Mouse (Mus musculus) embryonic facial prominence, embryonic 15.5 days (tissue): ENCODE results near the gene Nphs1. TPM values are rescaled to one million over a fixed set of nuclear protein-coding genes. Genes with fewer than 3 reads are reported as not detected.

Experiments
- ATAC-seq: fragments of 200-750 bp; cut with Nextera tagmentation; 2 replicates; pipeline ENCODE4 v1.8.0; 2017; ENCODE audit warnings: low read depth, moderate TSS enrichment; ENCODE audit not compliant: insufficient number of reproducible peaks, low FRiP score, low TSS enrichment
- H3K27ac ChIP-seq: fragments of 300-500 bp; sonication (generic); replicated peaks from 2 replicates; pipeline ENCODE4 v1.5.1; 2015; ENCODE audit warnings: mild to moderate bottlenecking, inconsistent platforms
- H3K27me3 ChIP-seq: fragments of 300-500 bp; sonication (generic); 2 replicates; pipeline ENCODE4 v1.6.1; 2015; ENCODE audit warnings: inconsistent platforms
- H3K36me3 ChIP-seq: fragments of 300-500 bp; sonication (generic); 2 replicates; pipeline ENCODE4 v1.6.1; 2015; ENCODE audit warnings: mild to moderate bottlenecking, inconsistent platforms
- H3K4me1 ChIP-seq: fragments of 300-500 bp; sonication (generic); 2 replicates; pipeline ENCODE4 v1.6.1; 2015; ENCODE audit warnings: inconsistent platforms
- H3K4me2 ChIP-seq: fragments of 300-500 bp; sonication (generic); replicated peaks from 2 replicates; pipeline ENCODE4 v1.6.1; 2015; ENCODE audit warnings: mild to moderate bottlenecking, inconsistent platforms
- H3K4me3 ChIP-seq: fragments of 300-500 bp; sonication (generic); replicated peaks from 2 replicates; pipeline ENCODE4 v1.5.1; 2015; ENCODE audit warnings: mild to moderate bottlenecking, inconsistent platforms
- H3K9ac ChIP-seq: fragments of 300-500 bp; sonication (generic); 2 replicates; pipeline ENCODE4 v1.6.1; 2015; ENCODE audit warnings: inconsistent platforms
- H3K9me3 ChIP-seq: fragments of 300-500 bp; sonication (generic); replicated peaks from 2 replicates; pipeline ENCODE4 v1.6.1; 2016; ENCODE audit warnings: inconsistent platforms
- WGBS: fragments of 180-500 bp; shearing (Covaris S2); methylation state at CpG from one replicate; pipeline ENCODE4 v1.1.7; 2015; 5-methylcytosine and 5-hydroxymethylcytosine counted together
- polyA plus RNA-seq: library from polyadenylated mRNA; unstranded; fragments of >200 nt; fragmentation: Nextera tagmentation; extraction: Ambion mirVana; gene quantifications from 2 replicates; pipeline ENCODE4 v1.2.1, GENCODE M21; 2015

Gene Nphs1
- 0.17 TPM in 2 replicates for polyA plus RNA-seq

DNA sequence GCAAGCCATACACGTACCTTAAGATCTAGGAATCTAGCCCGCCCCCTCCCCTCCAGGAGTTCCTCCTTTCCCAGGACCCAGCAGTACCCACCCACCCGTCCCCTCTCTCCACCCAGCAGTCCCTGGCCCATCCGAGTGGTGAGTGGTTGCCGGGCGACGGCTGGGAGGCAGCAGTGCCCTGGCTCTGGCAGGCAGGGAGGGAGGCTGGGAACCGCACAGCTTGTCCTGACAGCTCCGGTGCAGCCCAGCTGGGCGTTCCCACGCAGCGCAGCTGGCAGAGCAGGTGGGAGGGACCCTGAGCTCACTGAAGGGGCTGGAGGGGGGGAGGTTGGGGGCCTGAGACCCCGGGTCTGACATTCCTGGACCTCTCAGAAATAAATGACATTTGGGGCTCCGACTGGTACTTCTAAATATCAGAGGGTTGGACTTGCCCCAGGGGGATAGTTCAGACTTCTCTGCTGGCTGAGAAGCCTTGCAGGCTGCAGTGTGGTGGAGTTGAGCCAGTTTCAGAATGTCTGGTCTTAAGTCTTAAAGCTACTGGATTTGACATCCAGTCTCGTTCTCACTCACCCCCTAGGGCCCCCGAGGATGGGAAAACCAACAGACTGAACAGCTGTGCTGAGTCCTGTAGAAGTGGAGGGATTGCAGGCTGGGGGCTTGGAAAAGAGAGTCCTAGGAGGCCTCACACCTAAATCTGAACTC is at the start of gene Nphs1, which contains the start of gene Kirrel2:
Nphs1 (plus strand) TSS at position 687 of the 702 bp plus-strand sequence.
Kirrel2 (minus strand) TSS at position 62 of the 702 bp plus-strand sequence.
- Histone ChIP-seq H3K4me3 (peak within 1 kb of the TSS; percentile 22), H3K9me3 (no peaks in the 10 kb centered on the region), H3K9ac (no peak within 1 kb of the TSS), H3K27me3 (peaks cover 96% of the 10 kb centered on the region), H3K27ac (no peak within 1 kb of the TSS), H3K36me3 (no peaks in the 10 kb centered on the region), H3K4me2 (peak within 1 kb of the TSS; percentile 42), H3K4me1 (peaks cover 24% of the 10 kb centered on the region)
- ATAC-seq = peak; percentile 59; the same call in 1 of the 2 replicates
- under 1% methylated on average over 16 of the region's 16 CpGs for WGBS

DNA sequence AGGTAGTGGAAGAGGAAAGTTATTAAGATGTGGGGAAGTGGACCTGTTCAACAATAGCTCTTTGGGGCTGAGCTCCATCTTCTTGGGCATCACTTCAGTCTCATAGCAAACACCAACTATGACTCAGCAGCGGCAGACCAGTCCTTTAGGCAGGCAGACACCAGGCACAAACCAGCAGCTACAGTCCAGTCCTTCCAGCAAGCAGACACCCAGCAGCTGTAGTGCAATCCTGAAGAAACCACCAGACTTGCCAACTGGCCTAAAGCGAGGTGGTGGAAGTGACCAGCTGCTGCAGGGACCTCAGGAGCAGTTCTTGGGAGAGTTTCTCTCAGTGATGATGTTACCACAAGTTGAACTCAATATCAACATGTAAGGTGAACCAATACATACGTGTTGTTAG is 49.5 kb upstream of the Nphs1 start:
- no peak overlapping the region for H3K9ac ChIP-seq
- H3K27ac ChIP-seq = no peak overlapping the region
- no peaks in the 10 kb centered on the region for H3K27me3 ChIP-seq
- H3K4me1 ChIP-seq = no peaks in the 10 kb centered on the region
- 71% methylated on average over 3 of the region's 3 CpGs for WGBS
- no peak overlapping the region for H3K4me2 ChIP-seq
- no peak overlapping the region for H3K4me3 ChIP-seq
- no peaks in the 10 kb centered on the region for H3K36me3 ChIP-seq
- H3K9me3 ChIP-seq = no peaks in the 10 kb centered on the region
- ATAC-seq = no peak

DNA sequence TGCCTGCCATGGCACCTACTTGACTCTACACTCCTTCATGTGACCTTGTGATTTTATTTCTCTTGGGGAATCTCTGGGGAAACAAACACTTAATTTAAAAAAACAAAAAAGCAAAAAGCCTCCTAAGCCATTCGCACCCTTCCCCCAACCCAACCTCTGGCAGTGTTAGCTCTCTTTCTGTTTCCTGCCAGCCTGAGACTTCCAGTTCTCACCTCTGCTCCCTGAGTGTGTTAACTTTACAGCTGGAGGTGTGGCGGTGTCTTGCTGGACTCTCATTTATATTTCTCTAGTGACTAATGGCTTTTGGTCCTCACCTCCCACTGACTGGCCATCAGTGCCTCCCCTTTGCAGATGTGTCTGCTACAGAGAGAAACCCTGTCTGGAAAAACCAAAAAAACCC is 48.3 kb upstream of the Nphs1 start:
- Histone ChIP-seq H3K4me3 (no peak overlapping the region), H3K27ac (no peak overlapping the region), H3K36me3 (no peaks in the 10 kb centered on the region), H3K27me3 (no peaks in the 10 kb centered on the region), H3K4me2 (no peak overlapping the region), H3K4me1 (no peaks in the 10 kb centered on the region), H3K9me3 (no peaks in the 10 kb centered on the region), H3K9ac (no peak overlapping the region)
- 84% methylated on average over 2 of the region's 2 CpGs for WGBS
- ATAC-seq = no peak

DNA sequence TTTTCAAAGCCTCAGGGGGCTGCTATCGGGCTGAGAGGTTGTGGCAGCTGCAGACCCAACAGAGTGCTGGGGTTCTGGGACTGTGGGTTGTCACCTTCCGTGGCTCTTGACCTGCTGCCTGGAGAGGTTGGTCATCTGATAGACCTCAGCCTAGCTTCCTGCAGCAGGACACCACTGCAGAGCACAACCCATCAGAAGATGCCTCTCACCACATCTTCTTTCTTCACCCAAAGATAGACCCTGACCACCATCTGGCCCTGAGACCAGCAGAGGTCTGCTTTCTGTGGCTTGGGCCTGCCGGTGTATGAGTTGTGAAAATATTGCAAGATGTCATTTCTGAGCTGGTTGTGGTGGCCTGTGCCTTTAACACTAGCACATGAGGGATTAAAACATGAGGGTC is 47.1 kb upstream of the Nphs1 start:
- no peaks in the 10 kb centered on the region for H3K36me3 ChIP-seq
- no peaks in the 10 kb centered on the region for H3K27me3 ChIP-seq
- no peak overlapping the region for H3K4me3 ChIP-seq
- no peaks in the 10 kb centered on the region for H3K9me3 ChIP-seq
- no peaks in the 10 kb centered on the region for H3K4me1 ChIP-seq
- H3K27ac ChIP-seq = no peak overlapping the region
- H3K4me2 ChIP-seq = no peak overlapping the region
- 76% methylated on average over 3 of the region's 3 CpGs for WGBS
- no peak for ATAC-seq
- no peak overlapping the region for H3K9ac ChIP-seq

DNA sequence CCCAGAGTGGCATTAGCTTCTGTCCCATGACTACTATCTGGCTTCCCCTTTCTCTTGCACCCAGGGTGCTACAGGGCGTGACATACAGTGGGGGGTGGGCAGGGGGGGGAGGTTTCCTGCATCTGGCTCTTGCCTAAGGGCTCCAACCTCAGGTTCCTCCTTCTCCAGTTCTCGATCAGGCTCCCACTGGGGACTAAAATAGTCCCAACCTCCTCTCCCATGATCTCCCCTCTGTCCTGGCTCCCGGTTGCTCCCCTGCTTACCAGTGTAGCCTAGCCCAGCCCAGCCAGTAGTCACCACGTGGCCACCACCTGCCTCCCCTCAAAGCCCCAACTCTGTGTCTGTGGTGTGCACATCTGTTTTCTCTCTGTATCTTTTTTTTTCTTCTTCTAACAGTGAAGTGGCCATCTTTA is 45.4 kb upstream of the Nphs1 start:
- no peak for ATAC-seq

DNA sequence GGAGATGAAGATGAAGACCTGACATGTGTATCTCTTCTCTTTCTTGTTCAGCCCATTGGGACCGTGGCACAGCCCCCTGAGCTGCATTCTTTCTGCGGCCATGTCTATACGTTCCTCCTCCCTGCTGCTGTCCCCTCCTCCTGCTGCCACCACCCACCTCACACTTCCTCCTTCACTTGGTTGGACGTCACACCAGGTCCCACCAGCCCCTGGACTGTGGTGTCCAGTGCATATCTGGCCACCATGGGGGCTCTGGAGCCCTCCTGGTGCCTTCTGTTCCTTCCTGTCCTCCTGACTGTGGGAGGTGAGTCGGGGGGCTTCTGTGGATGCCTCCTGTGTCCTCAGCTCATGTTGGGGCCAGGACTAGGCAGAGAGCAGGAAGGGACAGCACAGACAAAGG is 44.5 kb upstream of the Nphs1 start, which contains the start of gene Tyrobp:
Tyrobp (plus strand) TSS at position 165 of the 400 bp plus-strand sequence.
- no peak within 1 kb of the TSS for H3K27ac ChIP-seq
- no peaks in the 10 kb centered on the region for H3K36me3 ChIP-seq
- no peaks in the 10 kb centered on the region for H3K4me1 ChIP-seq
- no peaks in the 10 kb centered on the region for H3K27me3 ChIP-seq
- H3K9me3 ChIP-seq = no peaks in the 10 kb centered on the region
- WGBS = 63% methylated on average over 5 of the region's 5 CpGs
- H3K9ac ChIP-seq = no peak within 1 kb of the TSS
- no peak for ATAC-seq
- H3K4me3 ChIP-seq = no peak within 1 kb of the TSS
- H3K4me2 ChIP-seq = no peak within 1 kb of the TSS

More for the DNA sequence above, 45.4 kb upstream of the Nphs1 start:
- Histone ChIP-seq H3K9ac (no peak overlapping the region), H3K4me2 (no peak overlapping the region), H3K27ac (no peak overlapping the region), H3K4me3 (no peak overlapping the region), H3K27me3 (no peaks in the 10 kb centered on the region), H3K9me3 (no peaks in the 10 kb centered on the region), H3K36me3 (no peaks in the 10 kb centered on the region), H3K4me1 (no peaks in the 10 kb centered on the region)
- 23% methylated on average over 4 of the region's 4 CpGs for WGBS

DNA sequence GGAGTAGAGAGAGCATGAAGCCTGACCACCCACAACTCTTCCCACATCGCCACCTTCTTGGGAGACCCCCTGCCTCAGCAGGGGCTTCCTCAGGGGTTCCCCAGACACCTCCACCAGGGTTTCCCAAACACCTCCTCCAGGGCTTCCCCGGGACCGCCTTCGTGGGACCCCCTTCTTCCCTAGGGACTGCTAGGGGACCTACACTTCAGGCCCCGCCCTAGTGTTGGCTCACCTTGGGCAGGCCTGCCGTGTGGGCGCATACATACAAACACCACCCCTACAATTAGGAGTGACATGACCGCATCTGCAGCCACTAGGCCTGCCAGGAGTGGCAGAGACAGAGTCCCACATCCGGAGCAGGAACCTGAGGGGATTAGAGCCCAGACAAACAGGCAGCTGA is 40.3 kb upstream of the Nphs1 start:
- H3K27ac ChIP-seq = no peak overlapping the region
- no peak overlapping the region for H3K4me3 ChIP-seq
- H3K4me1 ChIP-seq = peaks cover 11% of the 10 kb centered on the region
- H3K9ac ChIP-seq = no peak overlapping the region
- H3K9me3 ChIP-seq = 0 out of 2 replicates have a peak, but pooled peaks cover 5% of the 10 kb centered on the region
- H3K4me2 ChIP-seq = no peak overlapping the region
- H3K27me3 ChIP-seq = no peaks in the 10 kb centered on the region
- no peaks in the 10 kb centered on the region for H3K36me3 ChIP-seq
- ATAC-seq = no peak
- WGBS = 74% methylated on average over 9 of the region's 9 CpGs

DNA sequence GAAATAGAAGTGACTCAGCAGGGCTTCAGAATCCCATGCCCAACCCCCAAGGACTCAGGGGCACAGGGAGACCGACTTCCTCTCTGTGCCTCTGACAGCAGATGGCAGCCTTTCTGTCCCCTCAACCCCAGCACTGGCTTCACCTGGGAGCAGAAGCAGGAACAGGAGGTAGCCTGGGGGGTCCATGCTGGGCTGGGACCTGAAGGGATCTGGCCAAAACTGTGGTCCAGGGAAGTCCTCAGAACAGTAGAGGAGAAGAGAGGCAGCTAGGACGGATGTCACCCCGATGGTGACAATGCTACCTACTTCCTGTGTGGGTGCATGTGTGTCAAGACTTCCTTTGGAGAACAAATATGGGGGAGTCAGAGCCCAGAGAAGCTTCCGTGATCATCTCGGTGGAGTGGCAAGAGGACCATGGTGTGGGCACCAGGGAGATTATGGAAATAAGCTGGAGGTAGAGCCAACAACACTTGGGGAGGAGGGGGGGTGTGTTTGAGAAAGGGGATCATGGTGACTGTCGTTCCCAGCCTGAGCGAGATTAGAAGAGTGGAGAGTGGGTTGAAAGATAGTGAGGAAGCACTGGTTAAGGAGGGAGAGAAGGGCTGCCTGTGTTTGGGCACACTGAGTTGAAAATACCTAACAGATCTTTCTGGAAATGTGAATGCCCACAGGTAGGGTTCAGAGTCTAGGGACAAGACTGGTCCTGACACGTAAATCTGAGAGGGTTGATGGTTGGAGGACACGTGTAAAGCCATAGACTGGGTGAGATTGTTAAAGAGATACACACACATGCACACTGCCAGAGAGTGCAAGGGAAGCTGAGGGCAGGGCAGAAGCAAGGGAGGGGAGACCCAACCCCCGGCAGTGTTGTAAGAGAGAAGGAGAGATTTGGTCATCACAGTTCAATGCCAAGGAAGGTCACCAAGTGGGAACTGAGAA is 38.3 kb upstream of the Nphs1 start, which contains the start of gene Hcst:
Hcst (minus strand) TSS at position 294 of the 939 bp plus-strand sequence.
- no peak within 1 kb of the TSS for H3K9ac ChIP-seq
- H3K4me1 ChIP-seq = peaks cover 18% of the 10 kb centered on the region
- ATAC-seq = no peak
- no peaks in the 10 kb centered on the region for H3K36me3 ChIP-seq
- no peak within 1 kb of the TSS for H3K4me3 ChIP-seq
- WGBS = 70% methylated on average over 10 of the region's 10 CpGs
- H3K4me2 ChIP-seq = no peak within 1 kb of the TSS
- H3K27me3 ChIP-seq = no peaks in the 10 kb centered on the region
- 0 out of 2 replicates have a peak, but pooled peaks cover 5% of the 10 kb centered on the region for H3K9me3 ChIP-seq
- H3K27ac ChIP-seq = no peak within 1 kb of the TSS

DNA sequence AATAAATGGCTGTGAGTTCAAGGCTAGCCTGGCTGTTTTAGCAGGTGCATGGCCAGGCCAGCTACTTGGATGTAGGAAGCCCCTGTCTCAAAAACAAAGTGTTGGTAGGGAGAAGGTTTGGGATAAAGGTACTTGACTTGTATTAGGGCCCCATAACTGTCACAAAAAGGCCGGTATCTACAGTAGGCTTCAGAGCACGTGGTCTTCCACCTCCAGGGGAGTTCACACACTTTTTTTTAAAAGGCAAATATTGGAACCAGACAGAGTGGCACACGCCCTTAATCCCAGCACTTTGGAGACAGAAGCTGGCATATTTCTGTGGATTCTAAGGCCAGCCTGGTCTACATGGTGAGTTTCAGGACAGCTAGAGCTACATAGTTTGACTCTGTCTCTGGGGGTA is 37.4 kb upstream of the Nphs1 start:
- Histone ChIP-seq H3K4me3 (no peak overlapping the region), H3K27ac (no peak overlapping the region), H3K9ac (no peak overlapping the region), H3K4me1 (peaks cover 18% of the 10 kb centered on the region), H3K9me3 (0 out of 2 replicates have a peak, but pooled peaks cover 5% of the 10 kb centered on the region), H3K36me3 (peaks cover 8% of the 10 kb centered on the region), H3K27me3 (no peaks in the 10 kb centered on the region), H3K4me2 (no peak overlapping the region)
- 73% methylated on average over 3 of the region's 3 CpGs for whole genome bisulfite sequencing
- ATAC-seq = no peak

DNA sequence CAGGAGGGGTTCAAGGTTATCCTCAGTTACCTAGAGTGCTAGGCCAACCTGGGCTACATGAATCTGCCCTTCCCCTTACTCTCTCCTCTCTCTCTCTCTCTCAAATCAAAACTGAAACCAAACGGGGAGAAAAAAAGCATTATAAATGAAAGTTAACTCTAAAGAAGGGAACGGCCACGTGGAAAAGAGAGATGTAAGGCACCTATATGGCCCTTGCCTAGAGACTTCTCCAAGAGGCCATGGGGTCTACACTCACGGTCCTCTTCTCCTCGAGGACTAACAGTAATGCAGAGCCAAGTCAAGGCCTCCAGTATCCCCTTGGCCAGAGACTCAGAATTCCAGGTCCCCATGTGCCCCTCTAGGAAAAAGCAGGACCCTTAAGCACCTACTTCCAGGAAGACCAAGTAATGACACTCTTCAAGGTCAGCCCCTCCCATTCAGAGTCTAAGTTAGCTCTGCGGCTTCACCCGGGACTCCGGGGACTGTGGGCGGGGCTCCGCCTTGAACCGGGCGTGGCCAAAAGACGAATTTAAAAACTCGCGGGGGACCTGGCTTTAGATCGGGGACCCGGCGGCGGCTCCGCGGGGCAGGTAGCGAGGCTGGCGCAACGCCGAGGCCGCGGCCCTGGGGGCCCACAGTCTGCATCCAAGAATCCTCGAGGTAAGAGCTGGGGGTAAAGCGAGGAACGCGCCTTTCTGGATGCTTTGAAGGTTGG is 36.8 kb upstream of the Nphs1 start, which contains the start of gene Nfkbid:
Nfkbid (plus strand) TSS at position 558 of the 715 bp plus-strand sequence.
- Histone ChIP-seq H3K27ac (peak within 1 kb of the TSS; percentile 56), H3K27me3 (no peaks in the 10 kb centered on the region), H3K4me2 (peak within 1 kb of the TSS; percentile 95), H3K4me3 (peak within 1 kb of the TSS; percentile 63), H3K9me3 (0 out of 2 replicates have a peak, but pooled peaks cover 5% of the 10 kb centered on the region), H3K36me3 (peaks cover 10% of the 10 kb centered on the region), H3K4me1 (peaks cover 18% of the 10 kb centered on the region), H3K9ac (peak within 1 kb of the TSS; percentile 44)
- WGBS = 9% methylated on average over 31 of the region's 31 CpGs
- no peak; the same call in 1 of the 2 replicates for ATAC-seq
